Mouse (Mus musculus) NIH3T3 (cell line): ENCODE measurements at regions not wholly inside any gene's neighbourhood (a gene's known extent, or its start where the extent isn't known, plus 50 kb on each side); places are given as distances from the start of the nearest gene placed in this dataset.
"Not testable (repeated sequence)": the region's sequence is repeated elsewhere in the genome, so short reads cannot be mapped to it uniquely, and the experiment has no call there.

ENCODE experiments used
- DNase-seq: peaks from one replicate; pipeline ENCODE4 v3.0.0-alpha.2; 2012; ENCODE audit warnings: low read depth

- peak; percentile 1 for DNase-seq
These were observed 806.2 kb downstream of the Ets1 start for GRCm38 (mm10) chr9:33442266-33442665.

GRCm38 (mm10) chr9:33445902-33446301 lies 809.9 kb downstream of the Ets1 start:
- DNase-seq, result no peak

GRCm38 (mm10) chr9:33475106-33475505 lies 839.1 kb downstream of the Ets1 start:
- no peak for DNase-seq

- DNase-seq, result no peak
These were observed 847.0 kb downstream of the Ets1 start for GRCm38 (mm10) chr9:33482845-33483540.

GRCm38 (mm10) chr9:33483541-33483846 lies 847.5 kb downstream of the Ets1 start:
- no peak for DNase-seq

GRCm38 (mm10) chr9:33533101-33533810 lies 897.2 kb downstream of the Ets1 start:
- no peak for DNase-seq

- peak; percentile 8 for DNase-seq
These were observed 907.3 kb downstream of the Ets1 start for GRCm38 (mm10) chr9:33543301-33543700.

- DNase-seq, result no peak
These were observed 910.2 kb downstream of the Ets1 start for GRCm38 (mm10) chr9:33546126-33546737.

GRCm38 (mm10) chr9:33549395-33549794 lies 913.4 kb downstream of the Ets1 start:
- no peak for DNase-seq

GRCm38 (mm10) chr9:33571990-33572389 lies 913.7 kb upstream of the Kirrel3 start:
- no peak for DNase-seq

- no peak for DNase-seq
These were observed 874.2 kb upstream of the Kirrel3 start for GRCm38 (mm10) chr9:33611511-33611910.

- DNase-seq, result no peak
These were observed 861.3 kb upstream of the Kirrel3 start for GRCm38 (mm10) chr9:33624378-33624777.

GRCm38 (mm10) chr9:33629731-33630473 lies 855.8 kb upstream of the Kirrel3 start:
- no peak for DNase-seq

GRCm38 (mm10) chr9:33662978-33663377 lies 822.7 kb upstream of the Kirrel3 start:
- DNase-seq, result peak; percentile 13

- no peak for DNase-seq
These were observed 804.6 kb upstream of the Kirrel3 start for GRCm38 (mm10) chr9:33681129-33681528.

- DNase-seq, result no peak
These were observed 794.0 kb upstream of the Kirrel3 start for GRCm38 (mm10) chr9:33691731-33692130.

GRCm38 (mm10) chr9:33717614-33718013 lies 768.1 kb upstream of the Kirrel3 start:
- no peak for DNase-seq

GRCm38 (mm10) chr9:33724811-33725210 lies 760.9 kb upstream of the Kirrel3 start:
- DNase-seq, result no peak

GRCm38 (mm10) chr9:33728058-33728457 lies 757.6 kb upstream of the Kirrel3 start:
- not testable (repeated sequence) for DNase-seq

GRCm38 (mm10) chr9:33760701-33761100 lies 725.0 kb upstream of the Kirrel3 start:
- peak; percentile 17 for DNase-seq

- DNase-seq, result no peak
These were observed 719.5 kb upstream of the Kirrel3 start for GRCm38 (mm10) chr9:33766235-33766634.

GRCm38 (mm10) chr9:33769811-33770210 lies 715.9 kb upstream of the Kirrel3 start:
- no peak for DNase-seq

GRCm38 (mm10) chr9:33774178-33774577 lies 711.5 kb upstream of the Kirrel3 start:
- no peak for DNase-seq
